Mouse (Mus musculus) Muller cell, postnatal 12 days (primary cell): ENCODE measurements around the gene Srrd.
"Not testable (repeated sequence)": the region's sequence is repeated elsewhere in the genome, so short reads cannot be mapped to it uniquely, and the experiment has no call there.

ENCODE experiments used
- DNase-seq: peaks from one replicate; pipeline ENCODE4 v3.0.0-alpha.2; 2015; ENCODE audit errors: inconsistent ontology term

The Srrd gene

DNA sequence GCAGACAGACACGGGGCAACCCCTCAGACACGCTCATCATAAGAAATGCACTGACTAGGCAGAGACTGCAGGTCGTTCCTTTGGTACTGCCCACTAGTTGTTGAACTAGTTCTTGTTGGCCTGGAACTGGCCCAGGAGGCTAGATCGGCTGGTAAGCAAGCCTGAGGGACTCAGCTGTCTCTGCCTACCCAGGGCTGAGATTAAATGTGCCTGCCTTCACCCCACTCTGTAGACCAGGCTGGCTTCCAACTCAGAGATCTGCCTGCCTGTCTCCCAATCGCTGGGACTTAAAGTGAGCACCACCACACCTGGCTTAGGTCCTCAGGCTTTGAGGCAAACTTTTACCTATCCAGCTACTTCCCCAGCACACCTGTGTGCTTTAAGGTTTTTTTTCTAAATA lies 22.5 kb downstream of the Srrd start:
- no peak for DNase-seq

DNA sequence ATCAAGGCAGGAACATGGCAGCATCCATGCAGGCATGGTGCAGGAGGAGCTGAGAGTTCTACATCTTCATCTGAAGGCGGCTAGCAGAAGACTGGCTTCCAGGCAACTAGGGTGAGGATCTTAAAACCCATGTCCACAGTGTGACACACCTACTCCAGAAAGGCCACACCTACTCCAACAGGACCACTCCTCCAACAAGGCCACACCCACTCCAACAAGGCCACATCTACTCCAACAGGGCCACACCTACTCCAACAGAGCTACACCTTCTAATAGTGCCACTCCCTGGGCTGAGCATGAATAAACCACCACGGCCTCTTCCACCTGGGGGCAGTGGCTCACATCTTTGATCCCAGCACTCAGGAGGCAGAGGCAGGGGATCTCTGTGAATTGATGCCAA lies 23.5 kb downstream of the Srrd start:
- not testable (repeated sequence) for DNase-seq

DNA sequence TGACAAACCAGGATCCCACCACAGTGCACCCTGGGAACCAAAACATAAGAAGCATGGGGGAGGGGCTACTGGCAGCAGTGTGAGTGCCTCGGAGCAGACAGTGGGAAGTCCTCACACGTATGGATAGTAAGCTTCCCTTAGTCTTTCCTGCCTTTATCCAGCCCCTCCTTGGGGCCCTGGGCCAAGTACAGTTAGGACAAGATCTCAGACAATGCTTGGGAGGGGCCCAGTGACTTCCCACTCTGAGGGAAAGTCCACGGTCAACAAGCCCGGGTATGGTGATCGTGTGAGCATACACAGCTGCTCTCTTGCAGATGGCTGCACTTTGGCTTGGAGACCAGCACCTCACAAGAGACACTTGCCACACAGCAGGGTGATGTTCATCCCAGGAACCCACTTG lies 25.5 kb downstream of the Srrd start:
- DNase-seq = no peak

DNA sequence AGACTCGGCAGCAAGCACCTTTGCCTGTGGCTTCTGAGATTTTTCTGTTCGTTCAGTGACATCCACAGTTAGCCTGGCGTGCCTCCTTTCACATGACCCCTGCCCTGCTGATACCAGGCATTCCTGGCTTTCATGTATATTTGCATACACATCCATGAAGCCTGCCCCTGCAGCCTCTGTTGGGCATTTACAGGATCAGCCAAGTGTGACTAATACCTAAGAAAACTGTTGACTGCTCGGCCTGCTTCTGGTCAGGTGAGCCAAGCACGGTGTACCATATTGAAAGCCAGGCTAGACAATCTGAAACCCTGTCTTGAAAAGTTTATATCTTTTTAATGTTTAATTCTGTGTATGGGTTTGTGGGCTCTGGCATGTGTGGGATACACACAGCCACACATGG lies 26.4 kb downstream of the Srrd start:
- DNase-seq = no peak

DNA sequence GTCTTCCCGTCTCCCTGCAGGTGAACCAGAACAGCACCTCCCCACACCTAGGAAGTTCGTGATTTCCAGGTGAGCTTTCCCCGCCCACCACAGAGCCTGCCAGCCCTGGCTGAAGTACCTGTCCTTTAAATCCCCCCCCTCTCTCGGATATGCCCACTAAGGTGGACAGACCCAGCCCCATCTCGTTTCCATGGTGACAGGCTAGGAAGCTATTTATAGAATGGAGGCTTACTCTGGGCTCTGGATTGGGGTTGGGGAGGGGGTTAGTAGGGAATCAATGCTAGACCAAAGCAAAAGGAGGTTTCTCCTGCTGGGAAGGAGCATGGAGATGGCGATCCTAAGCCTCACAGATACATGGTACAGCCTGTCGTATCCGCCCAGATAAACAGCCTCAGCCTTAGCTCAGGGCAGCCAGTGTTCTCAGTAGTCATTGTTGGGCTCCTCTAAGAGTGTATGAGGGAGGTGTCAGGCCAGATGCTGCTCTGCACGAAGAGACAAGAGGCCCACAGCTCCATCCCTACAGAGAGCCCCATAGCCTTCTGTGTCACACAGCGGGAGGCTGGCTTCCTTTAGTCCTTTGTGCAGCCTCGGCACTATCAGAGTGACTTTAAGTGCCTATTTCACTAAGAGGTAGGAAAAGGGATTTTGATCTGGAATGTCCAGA lies 29.5 kb downstream of the Srrd start:
- no peak for DNase-seq

DNA sequence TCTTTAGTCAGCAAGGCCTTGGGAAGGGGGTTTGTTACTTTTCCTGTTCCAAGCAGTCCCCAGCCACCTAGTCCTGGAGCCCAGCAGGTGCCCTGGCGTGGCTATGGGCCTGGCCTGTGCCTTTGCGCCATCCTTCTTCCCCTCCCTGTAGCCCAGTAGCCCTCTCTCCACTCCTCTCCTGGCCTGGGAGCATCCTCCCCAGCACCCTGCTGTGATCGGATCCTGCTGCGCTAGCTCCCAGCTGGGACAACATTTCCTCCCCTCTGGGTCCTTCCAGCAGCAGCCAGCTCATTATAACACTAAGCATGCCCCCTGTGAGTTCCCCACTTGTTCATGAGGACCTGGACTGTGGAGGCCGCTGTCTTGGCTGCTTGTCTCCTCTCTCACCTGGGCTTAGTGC lies 37.0 kb downstream of the Srrd start:
- DNase-seq = no peak

DNA sequence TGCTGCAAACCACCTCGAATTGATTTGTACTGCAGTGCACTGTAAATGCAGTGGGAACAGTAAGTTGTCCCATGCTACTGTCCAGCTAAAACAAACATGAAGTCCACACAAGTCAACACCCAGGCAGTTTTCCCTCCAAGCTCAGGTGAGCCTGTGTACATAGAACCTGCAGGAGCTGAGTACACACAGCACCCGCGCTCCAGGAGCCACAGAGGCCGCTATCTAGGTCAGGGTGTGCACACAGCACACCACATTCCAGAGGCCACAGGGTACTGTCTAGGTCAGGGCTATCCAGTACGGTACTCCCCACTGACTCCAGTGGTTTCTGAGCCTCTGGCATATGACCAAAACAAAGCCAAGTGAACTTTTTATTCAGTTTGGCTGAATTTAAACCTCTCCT lies 40.5 kb downstream of the Srrd start:
- no peak for DNase-seq

DNA sequence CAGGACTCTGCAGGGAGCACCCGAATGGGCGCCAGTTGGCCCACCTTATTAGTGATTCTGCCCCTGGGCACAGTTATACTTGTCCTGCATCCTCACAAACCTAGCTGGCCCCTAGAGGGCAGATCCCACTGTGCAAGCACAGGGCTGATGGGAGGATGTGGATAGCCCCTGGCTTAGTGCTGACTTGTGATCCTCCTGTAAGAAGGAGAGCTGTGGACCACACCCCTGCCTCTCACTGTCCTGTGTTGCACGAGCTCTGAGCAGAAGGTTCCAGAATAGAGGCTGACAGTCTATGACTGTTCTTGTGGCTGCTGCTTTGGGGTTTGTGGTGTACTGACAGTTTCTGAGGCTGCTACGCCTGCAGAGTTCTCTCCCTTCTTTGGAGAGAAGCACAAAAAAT lies 41.1 kb downstream of the Srrd start:
- DNase-seq = no peak

DNA sequence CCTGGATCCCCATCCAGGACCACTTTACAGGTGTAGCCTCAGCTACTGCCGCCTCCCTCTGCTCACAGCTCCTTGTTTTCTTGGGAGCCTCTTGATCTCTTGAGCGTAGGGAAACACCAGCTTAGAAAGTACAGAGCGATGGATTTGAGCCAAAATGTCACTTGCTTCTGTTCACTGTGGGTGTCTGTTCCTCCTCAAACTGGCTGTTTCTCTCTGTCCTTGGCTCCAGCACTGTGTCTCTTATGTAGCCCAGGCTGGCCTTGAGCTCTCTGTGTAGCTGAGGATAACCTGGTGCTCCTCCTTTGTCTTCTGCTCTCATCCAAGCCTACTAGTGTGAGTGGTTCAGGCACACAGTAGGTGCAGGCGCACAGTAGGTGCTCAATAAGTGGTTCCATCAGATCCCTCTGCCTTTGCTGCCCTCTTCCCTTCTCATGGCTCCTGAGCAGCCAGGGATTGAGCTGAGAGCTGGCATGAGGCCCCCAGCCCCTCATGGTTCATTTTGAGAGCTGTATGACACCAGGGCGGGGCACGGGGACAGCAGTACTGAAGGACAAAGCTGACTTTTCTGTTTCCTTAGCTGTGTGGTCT lies 42.0 kb downstream of the Srrd start:
- no peak for DNase-seq

DNA sequence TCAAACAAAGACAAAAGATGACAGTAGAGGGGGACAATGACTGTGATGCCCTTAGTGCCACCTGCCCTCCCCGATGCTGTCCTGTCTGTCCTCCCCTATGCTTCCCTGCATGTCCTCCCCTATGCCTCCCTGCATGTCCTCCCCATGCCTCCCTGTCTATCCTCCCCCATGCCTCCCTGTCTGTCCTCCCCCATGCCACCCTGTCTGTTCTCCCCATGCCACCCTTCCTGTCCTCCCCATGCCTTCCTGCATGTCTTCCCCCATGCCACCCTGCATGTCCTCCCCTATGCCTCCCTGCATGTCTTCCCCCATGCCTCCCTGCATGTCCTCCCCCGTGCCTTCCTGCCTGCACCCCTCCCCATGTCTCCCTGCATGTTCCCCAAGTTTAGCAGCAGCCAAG lies 42.7 kb downstream of the Srrd start:
- no peak for DNase-seq

DNA sequence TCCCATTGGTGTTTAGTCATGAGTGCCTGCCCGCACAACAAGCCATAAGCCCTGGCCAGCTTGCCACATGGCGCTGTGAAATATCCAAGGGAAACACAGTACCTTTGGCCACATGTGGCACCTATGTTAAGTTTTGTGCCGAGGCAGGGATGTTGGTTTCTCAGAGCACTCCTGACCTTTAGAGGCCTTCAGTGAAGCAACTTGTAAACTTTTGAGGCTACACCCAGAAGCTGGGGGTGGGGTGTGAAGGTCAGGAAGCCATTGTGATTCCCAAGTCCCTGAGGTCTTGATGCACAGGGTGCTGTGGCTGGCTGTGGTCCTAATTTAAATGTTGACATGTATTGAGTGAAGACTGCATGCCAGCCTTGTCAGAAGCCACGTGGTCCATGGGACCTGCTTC lies 43.4 kb downstream of the Srrd start:
- no peak for DNase-seq

DNA sequence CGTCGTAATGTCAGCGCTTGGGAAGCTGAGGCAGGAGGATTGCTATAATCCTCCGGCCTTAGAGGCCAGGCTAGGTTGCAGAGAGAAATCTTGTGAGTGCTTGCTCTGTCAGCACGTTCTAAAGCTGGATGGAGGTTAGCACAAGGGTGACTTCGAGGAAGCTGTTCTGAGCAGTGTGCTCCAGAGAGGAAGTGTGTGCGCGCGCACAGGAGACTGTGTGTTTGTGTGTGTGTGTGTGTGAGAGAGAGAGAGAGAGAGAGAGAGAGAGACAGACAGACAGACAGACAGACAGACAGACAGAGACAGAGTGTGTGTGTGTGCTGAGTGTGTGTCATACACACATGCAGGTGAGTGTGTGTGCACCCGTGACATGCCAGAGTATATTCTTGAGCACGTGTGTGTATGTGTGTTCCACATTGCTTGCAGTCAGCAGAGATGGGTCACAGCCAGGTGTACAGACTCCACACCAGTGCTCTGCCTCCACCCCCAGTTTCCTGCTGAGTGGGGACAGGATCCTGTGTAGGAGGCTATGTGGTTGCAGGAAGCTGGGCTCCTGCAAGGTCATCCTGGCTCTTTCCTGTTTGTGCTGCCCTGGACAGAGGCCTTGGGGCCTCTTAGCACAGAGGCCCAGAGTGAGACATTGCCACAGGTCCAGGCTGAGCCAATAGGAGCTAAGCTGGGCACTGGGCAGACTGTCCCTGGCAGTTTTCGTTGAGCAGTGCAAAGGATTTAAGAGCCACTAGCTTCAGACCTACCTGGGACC lies 44.4 kb downstream of the Srrd start:
- no peak for DNase-seq

DNA sequence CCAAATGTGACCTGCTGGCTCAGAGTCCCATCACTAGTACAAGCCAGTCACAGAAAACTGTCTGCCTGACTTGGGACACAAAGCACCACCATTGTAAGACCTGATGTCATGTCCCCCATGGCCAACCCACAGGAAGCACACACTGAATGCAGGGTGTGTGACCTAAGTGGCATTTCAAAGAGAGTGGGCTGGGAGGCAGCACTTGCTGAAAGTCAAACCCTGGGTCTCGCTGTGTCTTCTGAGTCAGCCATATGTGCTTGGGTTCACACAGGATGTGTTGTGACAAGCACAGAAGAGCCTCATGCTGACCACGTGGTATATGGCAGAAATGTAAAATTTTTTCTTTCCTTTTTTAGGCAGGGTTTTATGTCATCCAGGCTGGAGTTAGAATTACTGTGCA lies 45.6 kb downstream of the Srrd start:
- peak; percentile 60 for DNase-seq

DNA sequence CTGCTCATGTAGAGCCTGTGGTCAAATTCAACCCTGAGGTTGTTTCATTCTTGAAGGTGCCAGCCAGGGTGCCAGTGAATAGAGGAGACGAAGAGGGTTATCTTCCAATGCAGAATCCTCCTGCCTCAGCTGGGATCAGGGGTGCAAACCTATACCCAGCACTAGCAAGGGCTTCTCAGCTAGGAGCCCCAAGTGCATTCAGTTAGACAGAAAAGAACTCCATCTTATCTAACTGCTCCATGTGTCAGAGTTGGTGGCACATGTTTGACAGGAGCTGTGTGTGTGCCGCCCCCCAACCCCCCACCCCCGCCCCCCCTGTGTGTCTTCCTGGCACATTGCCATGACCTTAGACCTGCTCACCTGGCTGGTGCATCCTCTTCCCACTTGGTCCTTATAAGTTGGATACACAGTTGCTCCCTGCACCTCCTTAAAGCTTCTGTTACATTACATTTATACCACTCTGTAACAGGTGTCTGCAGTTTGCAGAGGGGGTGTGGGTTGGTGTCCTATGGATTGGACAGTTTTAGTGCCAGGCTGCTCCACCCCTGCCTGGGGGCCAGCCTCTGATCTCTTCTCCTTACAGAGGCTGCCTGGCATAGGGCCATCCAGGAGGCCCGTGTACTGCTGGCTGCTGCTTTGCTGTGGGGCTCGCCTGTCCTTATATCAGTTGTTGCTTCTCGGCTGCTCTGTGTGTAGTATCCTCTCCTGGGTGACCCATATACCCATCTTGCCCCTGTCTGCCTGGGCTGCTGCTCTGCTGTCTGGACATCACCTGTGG lies 46.2 kb downstream of the Srrd start:
- DNase-seq = no peak

DNA sequence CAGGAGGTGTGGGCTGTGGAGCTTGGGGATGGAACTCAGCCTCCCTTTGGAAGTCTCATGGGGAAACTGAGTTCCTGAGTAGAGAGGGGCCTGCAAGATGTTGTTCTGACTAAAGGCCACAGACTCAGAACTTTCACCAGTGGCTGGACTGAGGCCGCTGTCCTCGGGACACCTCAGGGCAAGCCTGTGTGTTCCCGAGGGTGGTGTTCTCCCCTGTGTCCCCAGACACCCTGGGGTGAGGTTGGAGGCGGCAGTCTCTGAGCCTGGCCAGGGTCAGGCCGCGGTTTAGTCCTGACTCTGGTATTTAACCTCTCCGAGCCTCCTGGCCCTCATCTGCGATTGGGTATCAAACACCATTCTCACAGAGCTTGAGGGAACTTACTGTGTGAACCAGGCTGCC lies 47.3 kb downstream of the Srrd start:
- no peak for DNase-seq

DNA sequence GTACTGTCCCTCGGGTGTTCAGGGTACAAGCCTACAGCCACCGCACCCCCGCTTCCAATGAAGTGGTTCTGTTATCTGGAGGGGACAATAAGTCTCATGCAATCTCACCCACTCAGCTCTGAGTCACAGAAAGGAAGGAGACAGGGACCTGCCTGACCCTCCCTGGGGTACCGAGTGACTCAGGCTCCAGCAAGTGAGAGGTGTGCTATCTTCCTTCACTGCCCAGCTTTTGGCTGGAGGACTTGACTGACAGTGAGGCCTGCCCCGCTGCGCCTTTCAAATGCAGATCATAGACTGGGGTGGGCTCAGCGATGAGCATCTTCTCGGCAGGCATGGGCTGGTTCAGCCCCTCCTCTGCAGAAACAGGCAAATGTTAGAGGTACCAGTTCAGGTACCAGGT lies 47.7 kb downstream of the Srrd start:
- peak; percentile 69 for DNase-seq

DNA sequence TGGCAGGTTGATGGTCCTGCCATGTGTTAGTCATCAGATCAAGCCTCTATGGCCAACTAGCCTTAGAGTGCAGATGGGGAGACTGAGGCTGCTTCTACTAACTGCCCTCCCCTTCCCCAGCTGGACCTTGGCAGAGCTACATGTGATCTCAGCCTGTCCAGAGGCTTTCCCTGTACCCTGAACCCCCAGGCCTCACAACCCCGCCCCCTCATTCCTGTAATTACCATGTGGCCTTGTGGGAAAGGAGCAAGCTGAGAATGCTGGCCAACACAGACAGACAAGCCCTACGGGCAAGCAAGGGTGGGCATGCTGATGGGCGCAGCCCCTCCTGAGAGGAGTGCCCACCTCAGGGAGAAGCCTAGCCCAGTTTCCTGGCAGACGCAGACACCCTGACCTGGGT lies 48.1 kb downstream of the Srrd start:
- DNase-seq = peak; percentile 23

DNA sequence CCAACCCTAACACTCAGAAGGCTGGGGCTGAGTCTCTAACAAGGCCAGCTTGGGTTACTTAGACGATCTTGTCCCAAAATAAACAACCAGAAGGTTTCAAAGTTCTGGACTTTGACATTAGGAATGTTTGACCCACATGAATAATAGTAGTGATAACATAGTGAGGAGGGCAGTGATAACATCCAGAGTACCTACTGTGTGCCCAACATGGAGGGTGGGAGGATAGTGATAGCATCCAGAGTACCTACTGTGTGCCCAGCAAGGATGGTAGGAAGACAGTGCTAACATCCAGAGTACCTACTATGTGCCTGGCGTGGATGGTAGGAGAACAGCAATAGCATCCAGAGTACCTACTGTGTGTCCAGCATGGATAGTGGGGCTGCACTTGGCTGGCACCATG lies 49.0 kb downstream of the Srrd start:
- DNase-seq = no peak

DNA sequence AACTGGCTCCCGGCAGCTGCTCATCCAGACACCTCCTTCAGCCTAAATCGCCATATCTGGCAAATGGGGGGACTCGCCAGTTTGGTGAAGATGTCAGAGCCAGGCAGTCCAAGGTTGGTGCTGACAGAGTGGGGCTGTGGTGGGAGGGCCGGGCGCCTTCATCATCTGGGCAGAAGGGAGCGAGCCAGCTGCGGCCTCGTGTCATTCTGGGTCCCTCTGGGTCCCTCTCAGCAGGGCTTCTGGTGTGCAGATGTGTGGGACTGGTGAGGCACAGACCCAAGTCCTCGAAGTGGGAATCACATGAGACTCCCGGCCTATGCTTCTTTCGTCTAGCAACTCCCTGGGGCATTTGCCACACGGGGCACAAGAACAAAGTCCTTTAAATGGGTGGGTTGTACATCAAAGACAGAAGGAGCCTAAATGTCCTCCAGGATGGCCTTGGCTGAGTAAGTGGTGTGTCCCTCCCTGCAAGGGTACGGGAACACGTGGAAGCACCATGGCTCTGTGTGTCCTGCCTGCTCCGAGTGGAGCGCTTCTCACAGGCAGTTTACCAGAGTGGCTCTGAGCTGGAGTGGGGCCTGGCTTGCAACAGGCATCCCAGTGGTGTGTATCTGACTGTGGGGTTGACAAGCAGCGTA lies 50.4 kb downstream of the Srrd start:
- DNase-seq = no peak

DNA sequence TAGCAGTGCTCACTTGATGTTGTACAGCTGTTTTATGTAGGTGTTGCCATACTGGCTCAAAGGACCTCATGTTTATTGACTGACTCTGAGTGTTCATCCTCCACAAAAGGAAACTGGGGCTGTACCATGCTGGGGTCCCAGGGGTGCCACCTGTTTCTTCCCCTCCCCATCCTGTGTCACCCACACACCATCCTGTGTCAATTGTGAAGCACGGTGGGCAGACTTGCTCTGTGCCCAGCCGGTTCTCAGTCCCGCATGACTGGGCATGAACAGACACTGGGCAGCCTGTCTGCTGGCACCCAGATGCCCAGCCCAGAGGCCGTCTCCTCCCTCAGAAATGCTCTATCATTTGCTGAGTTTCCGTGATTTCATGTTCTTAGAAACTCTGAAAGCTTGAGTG lies 51.0 kb downstream of the Srrd start:
- peak; percentile 51 for DNase-seq

DNA sequence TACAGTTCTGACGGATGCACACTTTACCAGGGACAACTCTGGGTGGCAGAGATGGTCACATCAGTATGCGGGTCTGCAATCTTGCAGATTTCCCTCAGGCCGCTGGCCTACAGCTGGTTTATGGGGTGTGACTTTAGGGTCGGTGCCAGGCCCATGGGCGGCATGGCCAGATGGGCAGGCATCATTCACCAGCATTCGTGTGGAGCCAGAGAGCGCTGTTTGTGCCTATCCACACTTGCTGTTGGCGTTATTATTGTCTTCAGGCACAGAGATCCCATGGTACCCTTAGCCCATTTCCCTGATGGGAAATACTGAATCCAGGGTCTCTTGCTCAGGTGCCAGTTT lies 52.3 kb downstream of the Srrd start:
- DNase-seq = no peak
